Mouse (Mus musculus) olfactory bulb, adult 2 months (tissue): Measurements from ENCODE around the gene Aprt. TPM values are rescaled to one million over a fixed set of nuclear protein-coding genes. Genes with fewer than 3 reads are reported as not detected.

Experiments
- H3K27ac ChIP-seq: fragments of 200-500 bp; 2 replicates; pipeline ENCODE4 v1.5.1; 2012; ENCODE audit warnings: low read depth, low read length; ENCODE audit not compliant: insufficient read depth
- H3K4me1 ChIP-seq: fragments of 200-500 bp; 2 replicates; pipeline ENCODE4 v1.6.1; 2012; ENCODE audit warnings: low read length; ENCODE audit not compliant: control insufficient read depth, insufficient read depth
- H3K4me3 ChIP-seq: fragments of 200-500 bp; 2 replicates; pipeline ENCODE4 v1.5.1; 2012; ENCODE audit warnings: mild to moderate bottlenecking, low read depth, low read length, moderate library complexity; ENCODE audit not compliant: insufficient read depth
- CTCF ChIP-seq: fragments of 200-500 bp; IDR thresholded peaks from 2 replicates; pipeline ENCODE4 v1.5.1; 2012; ENCODE audit warnings: low read depth, mild to moderate bottlenecking, low read length, moderate library complexity; ENCODE audit not compliant: insufficient read depth
- POLR2A ChIP-seq: fragments of 200-500 bp; IDR thresholded peaks from 2 replicates; pipeline ENCODE4 v1.6.1; 2012; ENCODE audit warnings: mild to moderate bottlenecking, low read depth, low read length, moderate library complexity; ENCODE audit not compliant: insufficient read depth
- WGBS: fragments of 180-500 bp; shearing (Covaris S2); methylation state at CpG from one replicate; pipeline ENCODE4 v1.1.7; 2018; 5-methylcytosine and 5-hydroxymethylcytosine counted together
- polyA plus RNA-seq: library from polyadenylated mRNA; stranded (reverse); fragments of >200 nt; gene quantifications from 2 replicates; pipeline ENCODE4 v1.2.4, GENCODE M21; 2012; ENCODE audit warnings: low replicate concordance; ENCODE audit not compliant: missing spikeins, insufficient read depth, insufficient read length

The Aprt gene
- polyA plus RNA-seq, 1 experiment, result not detected

DNA sequence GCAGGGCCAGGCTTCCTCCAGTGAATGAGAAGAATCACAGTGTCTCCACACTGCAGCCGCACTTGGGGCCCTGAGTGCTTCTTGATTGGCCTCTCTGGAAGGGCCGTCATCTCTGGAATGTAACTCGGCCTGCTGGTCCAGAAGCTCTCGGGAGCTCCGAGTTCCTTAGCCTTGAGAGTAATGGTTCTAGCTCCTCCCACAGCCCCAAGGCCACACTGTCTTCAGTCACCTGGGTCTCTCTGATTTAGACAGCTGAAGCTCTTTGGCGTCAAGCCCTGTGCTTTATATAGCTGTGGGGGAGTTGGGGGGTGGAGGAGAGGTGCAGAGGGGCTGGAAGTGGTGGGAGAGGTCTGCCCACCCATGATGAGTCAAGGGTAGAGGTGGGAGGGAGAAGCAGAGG is 39.7 kb downstream of the Aprt start:
- H3K27ac ChIP-seq, result no peak overlapping the region
- H3K4me1 ChIP-seq, result peaks cover 10% of the 10 kb centered on the region
- TF ChIP-seq CTCF (no peak), POLR2A (no peak)
- H3K4me3 ChIP-seq, result no peak overlapping the region
- 55% methylated on average over 6 of the region's 6 CpGs for WGBS

GRCm38 (mm10) chr8:122531312-122531711 is 45.4 kb downstream of the Aprt start:
- Histone ChIP-seq H3K4me3 (no peak overlapping the region), H3K27ac (no peak overlapping the region), H3K4me1 (no peaks in the 10 kb centered on the region)
- TF ChIP-seq CTCF (no peak), POLR2A (no peak)
- 82% methylated on average over 8 of the region's 8 CpGs for WGBS

- TF ChIP-seq CTCF, result no peak
- TF ChIP-seq POLR2A, result no peak
- Histone ChIP-seq H3K27ac (no peak overlapping the region), H3K4me1 (peaks cover 6% of the 10 kb centered on the region), H3K4me3 (no peak overlapping the region)
- 92% methylated on average over 4 of the region's 4 CpGs for WGBS
Measured at GRCm38 (mm10) chr8:122529159-122529558, 47.5 kb downstream of the Aprt start.

- Histone ChIP-seq H3K4me3 (no peak overlapping the region), H3K4me1 (peaks cover 18% of the 10 kb centered on the region), H3K27ac (no peak overlapping the region)
- 94% methylated on average over 3 of the region's 3 CpGs for WGBS
- TF ChIP-seq POLR2A (no peak), CTCF (no peak)
Measured at GRCm38 (mm10) chr8:122527937-122528336, 48.8 kb downstream of the Aprt start.

GRCm38 (mm10) chr8:122526526-122527170 is 50.1 kb downstream of the Aprt start:
- Histone ChIP-seq H3K27ac (no peak overlapping the region), H3K4me1 (peaks cover 18% of the 10 kb centered on the region), H3K4me3 (no peak overlapping the region)
- TF ChIP-seq POLR2A (no peak), CTCF (no peak)
- 87% methylated on average over 7 of the region's 7 CpGs for WGBS

GRCm38 (mm10) chr8:122526084-122526483 is 50.6 kb downstream of the Aprt start:
- TF ChIP-seq POLR2A (no peak), CTCF (no peak)
- Histone ChIP-seq H3K27ac (no peak overlapping the region), H3K4me3 (no peak overlapping the region), H3K4me1 (peaks cover 18% of the 10 kb centered on the region)
- 85% methylated on average over 3 of the region's 3 CpGs for WGBS

GRCm38 (mm10) chr8:122525004-122525403 is 51.7 kb downstream of the Aprt start:
- WGBS, result 85% methylated on average over 6 of the region's 6 CpGs
- TF ChIP-seq POLR2A, result no peak
- no peak for TF ChIP-seq CTCF

More at GRCm38 (mm10) chr8:122525004-122525403, 51.7 kb downstream of the Aprt start:
- peaks cover 18% of the 10 kb centered on the region for H3K4me1 ChIP-seq
- H3K4me3 ChIP-seq, result no peak overlapping the region
- no peak overlapping the region for H3K27ac ChIP-seq

Other genes starting within 250 kb of the Aprt start
- gene Trhr2, start 216.2 kb downstream of the Aprt start, polyA plus RNA-seq, result not detected in 2 replicates
- not detected in 2 replicates for gene Zc3h18, start 200.3 kb downstream of the Aprt start, polyA plus RNA-seq
- gene Il17c, start 154.9 kb downstream of the Aprt start, polyA plus RNA-seq, result not detected in 2 replicates
- not detected in 2 replicates for gene Cyba, start 144.0 kb downstream of the Aprt start, polyA plus RNA-seq
- not detected in 2 replicates for gene Mvd, start 133.5 kb downstream of the Aprt start, polyA plus RNA-seq
- not detected in 2 replicates for gene Snai3, start 116.2 kb downstream of the Aprt start, polyA plus RNA-seq
- gene Rnf166, start 100.8 kb downstream of the Aprt start, polyA plus RNA-seq, result not detected in 2 replicates
- gene Ctu2, start 100.8 kb downstream of the Aprt start, polyA plus RNA-seq, result not detected in 2 replicates
- gene Piezo1, start 25.6 kb downstream of the Aprt start, polyA plus RNA-seq, result not detected in 2 replicates
- not detected in 2 replicates for gene Cdt1, start 8.9 kb downstream of the Aprt start, polyA plus RNA-seq
- not detected in 2 replicates for gene Galns, start 34.6 kb upstream of the Aprt start, polyA plus RNA-seq
- gene Trappc2l, start 34.7 kb upstream of the Aprt start, polyA plus RNA-seq, result not detected in 2 replicates
- not detected in 2 replicates for gene Pabpn1l, start 45.8 kb upstream of the Aprt start, polyA plus RNA-seq
- not detected in 2 replicates for gene Cbfa2t3, start 122.2 kb upstream of the Aprt start, polyA plus RNA-seq
- gene Acsf3, start 198.6 kb upstream of the Aprt start, polyA plus RNA-seq, result not detected in 2 replicates